Mouse (Mus musculus) CH12.LX (cell line): ENCODE measurements at regions not wholly inside any gene's neighbourhood (a gene's known extent, or its start where the extent isn't known, plus 50 kb on each side); places are given as distances from the start of the nearest gene placed in this dataset.

Experiments
- CTCF ChIP-seq, 2 experiments: IDR thresholded peaks in 1 of 2; conservative IDR thresholded peaks in 1 of 2; 2 replicates each; pipeline ENCODE4 v1.5.1; 2011 to 2012; ENCODE audit warnings: low read depth in 2 of 2, low read length in 2 of 2, improper control_type of control experiment in 1 of 2, inconsistent platforms in 1 of 2, mild to moderate bottlenecking in 1 of 2, moderate library complexity in 1 of 2
- E2F4 ChIP-seq: IDR thresholded peaks from 2 replicates; pipeline ENCODE4 v1.6.1; 2011; ENCODE audit warnings: low read depth, low read length, improper control_type of control experiment; ENCODE audit not compliant: insufficient replicate concordance
- EP300 ChIP-seq: IDR thresholded peaks from 2 replicates; pipeline ENCODE4 v1.6.1; 2011; ENCODE audit warnings: low read length, improper control_type of control experiment
- JUND ChIP-seq: conservative IDR thresholded peaks from 2 replicates; pipeline ENCODE4 v1.6.1; 2011; ENCODE audit warnings: low read depth, low read length, improper control_type of control experiment
- KAT2A ChIP-seq: IDR thresholded peaks from 2 replicates; pipeline ENCODE4 v1.6.1; 2012; ENCODE audit warnings: low read length, improper control_type of control experiment, inconsistent platforms; ENCODE audit not compliant: insufficient replicate concordance
- MAFK ChIP-seq: IDR thresholded peaks from 2 replicates; pipeline ENCODE4 v1.6.1; 2011; ENCODE audit warnings: low read length, improper control_type of control experiment; ENCODE audit not compliant: insufficient replicate concordance
- MAX ChIP-seq: IDR thresholded peaks from 2 replicates; pipeline ENCODE4 v1.6.1; 2011; ENCODE audit warnings: low read length, improper control_type of control experiment
- NRF1 ChIP-seq: IDR thresholded peaks from 2 replicates; pipeline ENCODE4 v1.6.1; 2014; ENCODE audit warnings: low read depth, mild to moderate bottlenecking, inconsistent platforms, low read length, improper control_type of control experiment, moderate library complexity
- POLR2A ChIP-seq: IDR thresholded peaks from 2 replicates; pipeline ENCODE4 v1.6.1; 2011; ENCODE audit warnings: low read depth, mild to moderate bottlenecking, improper control_type of control experiment, low read length
- SMC3 ChIP-seq: IDR thresholded peaks from 2 replicates; pipeline ENCODE4 v1.6.1; 2011; ENCODE audit warnings: low read depth, low read length, improper control_type of control experiment
- USF2 ChIP-seq: conservative IDR thresholded peaks from 2 replicates; pipeline ENCODE4 v1.6.1; 2011; ENCODE audit warnings: low read depth, low read length, improper control_type of control experiment
- ZKSCAN1 ChIP-seq: IDR thresholded peaks from 2 replicates; pipeline ENCODE4 v1.6.1; 2012; ENCODE audit warnings: low read depth, inconsistent platforms, low read length, improper control_type of control experiment, borderline replicate concordance
- ZNF384 ChIP-seq: IDR thresholded peaks from 2 replicates; pipeline ENCODE4 v1.6.1; 2012; ENCODE audit warnings: low read depth, low read length, improper control_type of control experiment, inconsistent platforms

GRCm38 (mm10) chr3:56751926-56752325 lies 549.9 kb downstream of the Tm4sf1 start:
- TF ChIP-seq ZKSCAN1 = no peak
- TF ChIP-seq MAFK = no peak
- no peak for TF ChIP-seq POLR2A
- no peak for TF ChIP-seq USF2
- no peak for TF ChIP-seq CTCF (conservative IDR thresholded peaks at IDR 0.05 in 1 of 2, IDR thresholded peaks at IDR 0.05 in 1 of 2; ENCODE audit: low read depth in 2 of 2, low read length in 2 of 2)
- TF ChIP-seq JUND = no peak
- no peak for TF ChIP-seq KAT2A
- no peak for TF ChIP-seq NRF1
- no peak for TF ChIP-seq SMC3
- TF ChIP-seq MAX = no peak
- no peak for TF ChIP-seq EP300
- TF ChIP-seq ZNF384 = no peak
- TF ChIP-seq E2F4 = no peak
